Mouse (Mus musculus): ENCODE measurements around the gene Elmo1.
A peak's percentile ranks its signal among the peaks of the same experiment; 100 is the strongest.

The Elmo1 gene

DNA sequence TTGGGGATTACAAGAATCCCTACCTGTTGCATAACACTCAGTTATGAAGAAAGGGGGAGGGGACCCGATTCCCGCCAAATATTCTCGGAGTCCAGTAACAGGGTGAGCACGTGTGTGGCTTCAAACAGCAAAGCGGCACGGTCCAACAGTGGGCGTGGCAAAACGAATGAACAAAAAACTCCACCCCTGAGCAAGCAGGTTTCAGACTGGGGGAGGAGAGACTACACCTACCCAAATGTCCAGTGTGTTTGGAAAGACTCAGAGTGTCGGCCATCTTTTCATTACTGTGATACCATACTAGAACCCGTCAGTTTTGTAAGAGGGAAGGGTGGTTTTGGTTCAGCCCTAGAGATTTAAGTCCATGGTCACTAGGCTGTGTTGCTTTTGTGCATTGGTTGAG, 35.4 kb downstream of the Elmo1 start:
- no peak for DNase-seq

DNA sequence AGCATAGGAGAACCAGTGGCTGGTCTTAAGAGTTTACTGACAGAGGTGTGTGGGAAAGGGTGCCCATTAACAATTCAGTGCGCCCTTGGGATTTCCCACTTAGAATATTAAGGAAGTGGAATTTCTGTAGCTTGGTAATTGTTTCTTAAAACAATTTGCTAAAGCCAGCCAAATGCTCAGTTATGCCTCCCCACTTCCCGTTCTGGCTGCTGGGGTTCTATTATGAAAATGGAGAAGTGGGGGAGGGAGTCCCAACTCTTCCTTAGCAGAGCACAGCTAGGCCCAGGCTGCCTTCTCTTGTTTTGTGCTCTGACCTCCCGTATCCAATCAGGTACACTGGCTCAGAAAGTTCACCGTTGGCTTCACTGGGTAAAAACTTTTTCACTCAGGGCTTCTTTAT, 37.2 kb downstream of the Elmo1 start:
- peak; percentile 20 to 24 for DNase-seq

DNA sequence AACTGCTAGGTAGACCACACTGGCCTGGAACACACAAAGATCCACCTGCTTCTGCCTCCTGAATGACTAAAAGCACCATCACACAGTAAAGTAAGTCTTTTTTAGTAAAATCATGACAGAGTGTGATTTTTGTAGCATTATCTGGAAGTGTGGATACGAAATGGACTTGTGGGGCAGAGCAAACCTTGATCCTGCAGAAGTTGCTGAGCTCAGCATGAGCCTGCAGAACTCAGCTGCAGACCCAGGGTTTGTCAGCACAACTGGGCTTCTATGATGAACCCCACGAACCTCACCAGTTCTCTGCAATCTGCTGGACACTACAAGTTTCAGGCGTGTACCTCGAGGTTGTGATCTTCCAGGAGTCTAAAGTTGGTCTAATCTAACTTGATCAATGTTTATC, 37.7 kb downstream of the Elmo1 start:
- DNase-seq, result no peak

DNA sequence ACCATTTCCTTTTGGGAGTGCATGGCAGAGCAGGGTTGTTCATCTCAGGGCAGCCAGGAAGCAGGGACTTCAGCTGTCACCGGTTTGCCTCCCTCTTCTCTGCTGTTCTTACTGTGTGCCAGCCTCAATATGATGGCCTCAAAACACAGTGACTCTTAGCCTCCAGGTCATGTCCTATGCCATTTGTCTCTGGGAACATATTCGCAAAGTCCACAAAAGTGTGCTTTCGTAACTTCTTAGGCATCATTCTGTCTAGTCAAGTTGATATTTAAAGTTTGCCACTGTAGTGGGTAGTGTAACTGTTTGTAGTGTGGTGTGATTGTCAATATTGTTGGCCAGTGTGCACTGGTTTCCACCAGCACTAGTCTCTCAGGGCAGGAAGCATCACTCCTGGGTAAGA, 40.3 kb downstream of the Elmo1 start:
- DNase-seq, result no peak

DNA sequence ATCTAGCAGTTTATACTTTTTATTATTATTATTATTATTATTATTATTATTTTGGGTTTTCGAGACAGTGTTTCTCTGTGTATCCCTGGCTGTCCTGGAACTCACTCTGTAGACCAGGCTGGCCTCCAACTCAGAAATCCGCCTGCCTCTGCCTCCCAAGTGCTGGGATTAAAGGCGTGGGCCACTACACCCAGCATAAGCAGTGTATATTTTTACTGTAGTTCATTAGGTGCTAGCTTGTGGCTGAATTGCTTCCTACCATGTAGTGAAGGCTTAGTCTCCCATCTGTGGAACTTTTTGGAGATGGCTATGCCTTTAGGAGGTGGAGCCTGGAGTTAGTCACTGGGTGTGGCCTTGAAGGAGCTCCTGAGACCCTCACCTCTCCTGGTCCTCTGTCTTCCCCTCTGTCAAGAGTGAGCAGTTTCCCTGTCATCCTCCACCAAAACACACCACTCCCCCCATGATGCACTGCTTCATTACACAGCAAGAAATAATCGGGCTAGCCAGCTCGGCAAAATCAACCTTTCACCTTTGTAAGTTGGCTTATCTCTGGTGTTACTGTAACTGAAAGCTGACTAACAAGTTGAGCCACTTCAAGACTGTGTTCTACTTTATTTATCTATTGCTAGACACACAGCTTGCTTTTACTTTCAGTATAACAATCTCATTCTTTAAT, 41.1 kb downstream of the Elmo1 start:
- DNase-seq, result no peak

DNA sequence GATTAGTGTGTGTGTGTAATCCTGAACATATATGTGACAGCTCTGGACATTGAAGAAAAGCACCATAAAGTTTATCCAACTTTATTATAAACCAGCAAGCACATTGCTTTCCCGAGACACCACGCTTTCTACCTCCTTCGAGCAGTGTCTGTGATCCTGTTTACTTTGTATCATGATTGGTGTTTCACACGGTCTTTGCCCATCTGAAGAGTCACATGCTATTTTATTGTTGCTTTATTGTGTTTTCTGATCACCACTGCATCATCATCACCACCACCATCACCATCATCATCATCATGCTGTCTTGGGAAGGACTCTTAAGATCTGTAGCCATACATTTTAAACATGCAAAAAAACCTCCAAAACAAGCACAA, 41.6 kb downstream of the Elmo1 start:
- no peak for DNase-seq

DNA sequence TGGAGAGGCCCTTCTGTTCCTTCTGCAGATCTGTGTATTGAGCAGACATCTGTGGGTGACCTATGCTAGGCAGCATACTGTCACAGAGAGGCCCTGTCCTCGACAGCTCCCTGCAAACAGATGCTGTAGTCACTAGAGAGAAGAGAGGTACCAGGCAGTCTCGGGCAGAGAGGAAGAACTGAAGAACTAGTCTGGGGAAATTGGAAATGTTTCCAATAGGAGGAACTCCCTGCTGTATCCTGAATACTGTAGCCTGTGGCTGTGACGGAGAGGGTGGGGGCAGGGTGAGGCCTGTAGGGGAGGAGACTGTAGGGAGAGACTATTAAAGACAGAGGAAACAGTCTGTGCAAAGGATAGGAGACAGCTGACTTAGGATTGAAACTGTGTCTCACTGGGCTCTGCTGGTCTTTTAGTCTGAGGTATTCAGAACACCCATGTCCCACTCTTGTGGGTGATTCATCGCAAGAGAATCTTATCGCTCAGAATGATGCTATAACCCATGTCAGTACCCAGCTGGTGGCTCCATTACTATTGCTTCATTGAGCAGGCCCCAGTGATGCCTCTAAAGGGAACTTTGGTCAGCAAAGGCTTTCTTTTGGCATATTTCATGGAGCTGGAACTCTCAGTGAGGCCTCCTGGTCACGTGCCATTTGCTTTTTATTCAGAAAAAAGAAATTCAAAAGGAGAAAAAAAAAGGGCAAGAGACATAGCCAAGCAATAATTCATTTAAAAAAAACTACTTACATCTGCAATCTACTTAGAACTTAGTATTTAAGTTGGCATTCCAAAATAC, 43.4 kb downstream of the Elmo1 start:
- DNase-seq, result peak in 1 of 2 experiments; percentile 44

DNA sequence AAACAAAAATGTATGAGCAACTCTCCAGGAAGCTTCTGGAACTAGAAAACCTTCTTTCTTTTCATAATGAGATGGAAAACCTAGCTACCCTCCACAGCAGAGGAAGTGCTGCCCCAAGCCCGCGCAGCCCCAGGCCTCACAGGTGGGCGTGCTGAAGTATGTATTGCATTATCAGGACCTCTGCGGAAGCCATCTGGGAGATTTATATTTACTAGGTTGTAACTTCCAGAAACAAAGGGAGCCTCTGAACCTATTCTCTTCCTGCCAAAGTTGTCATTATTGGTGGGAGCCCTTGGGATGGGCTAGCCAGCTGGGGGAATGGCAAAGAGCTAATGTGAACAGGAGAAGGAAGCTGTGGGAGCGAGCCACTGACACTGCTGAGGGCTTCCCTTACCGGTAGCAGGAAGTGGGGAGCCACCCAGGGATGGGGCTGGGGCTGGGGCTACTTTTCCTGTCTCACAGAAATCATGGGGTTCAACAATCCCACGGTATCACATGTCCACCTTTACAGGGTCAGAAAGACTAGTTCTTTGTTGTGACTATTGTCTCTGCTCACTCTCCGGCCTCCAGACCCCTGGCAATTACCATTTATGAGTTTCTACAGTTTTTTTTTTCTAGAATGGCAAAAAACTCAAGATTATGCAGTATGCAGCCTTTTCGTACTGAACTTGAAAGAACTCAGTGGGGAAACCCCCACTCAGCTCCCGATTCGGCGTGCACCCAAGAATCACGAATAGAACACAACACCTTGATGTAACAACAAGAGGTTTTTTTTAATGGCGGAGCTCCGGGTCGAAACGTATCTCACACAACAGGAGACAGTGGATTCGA, 44.2 kb downstream of the Elmo1 start:
- DNase-seq, result no peak

DNA sequence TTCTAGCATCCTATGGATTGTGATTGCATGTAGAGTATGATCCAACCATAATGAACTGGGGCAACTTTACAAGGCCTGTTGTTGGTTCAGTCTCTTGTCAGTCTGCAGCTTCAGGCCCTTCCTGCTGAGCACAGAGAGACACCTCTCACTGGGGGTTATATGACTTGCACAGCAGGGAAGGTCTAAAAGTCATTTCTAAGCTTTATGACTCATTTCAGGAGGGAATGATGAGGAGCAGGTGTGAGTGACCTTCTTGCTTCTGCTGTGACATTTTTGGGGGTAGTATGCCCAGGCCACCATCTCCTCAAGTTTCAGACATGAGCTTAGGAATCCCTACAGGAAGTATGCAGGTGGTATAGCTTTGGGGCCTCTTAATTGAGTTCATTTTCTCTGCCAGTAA, 46.4 kb downstream of the Elmo1 start:
- no peak for DNase-seq

DNA sequence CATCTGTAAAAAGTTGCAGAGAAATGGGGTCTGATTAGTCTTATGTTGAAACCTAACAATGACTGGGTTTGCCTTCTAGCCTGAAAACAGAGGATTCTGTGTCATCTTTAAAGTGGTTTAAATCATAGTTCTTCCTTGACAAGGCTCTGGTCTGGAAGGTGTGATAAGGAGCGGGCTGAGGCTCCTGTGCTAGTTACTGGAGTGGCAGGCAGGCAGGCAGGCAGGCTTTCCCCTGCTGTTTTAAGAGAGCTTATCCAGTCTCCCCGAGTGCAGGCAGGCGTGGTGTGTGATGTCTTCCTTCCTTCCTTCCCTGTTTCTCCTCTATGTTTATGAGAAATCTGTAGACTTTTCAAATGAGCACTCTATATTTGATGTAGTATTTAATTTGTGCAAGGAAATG, 48.1 kb downstream of the Elmo1 start:
- DNase-seq, result no peak

DNA sequence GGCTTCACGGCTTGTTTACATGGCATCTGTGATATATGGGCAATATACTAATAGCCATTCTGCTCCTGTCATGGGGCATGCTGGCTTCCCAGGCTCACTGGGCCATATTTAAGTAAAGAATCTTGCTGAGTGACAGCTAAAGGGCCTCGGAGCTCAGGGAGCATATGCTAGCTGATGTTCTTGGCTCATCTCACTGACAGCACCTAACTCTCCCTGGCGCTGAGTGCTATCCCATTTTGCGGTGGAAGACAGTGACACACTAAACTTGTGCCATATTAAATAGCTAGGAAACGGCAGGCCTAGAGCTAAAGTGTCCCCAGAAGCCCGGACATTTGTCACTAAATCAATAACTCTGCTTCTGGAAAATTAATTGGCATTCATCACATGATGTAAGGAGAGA, 48.7 kb downstream of the Elmo1 start:
- no peak for DNase-seq

DNA sequence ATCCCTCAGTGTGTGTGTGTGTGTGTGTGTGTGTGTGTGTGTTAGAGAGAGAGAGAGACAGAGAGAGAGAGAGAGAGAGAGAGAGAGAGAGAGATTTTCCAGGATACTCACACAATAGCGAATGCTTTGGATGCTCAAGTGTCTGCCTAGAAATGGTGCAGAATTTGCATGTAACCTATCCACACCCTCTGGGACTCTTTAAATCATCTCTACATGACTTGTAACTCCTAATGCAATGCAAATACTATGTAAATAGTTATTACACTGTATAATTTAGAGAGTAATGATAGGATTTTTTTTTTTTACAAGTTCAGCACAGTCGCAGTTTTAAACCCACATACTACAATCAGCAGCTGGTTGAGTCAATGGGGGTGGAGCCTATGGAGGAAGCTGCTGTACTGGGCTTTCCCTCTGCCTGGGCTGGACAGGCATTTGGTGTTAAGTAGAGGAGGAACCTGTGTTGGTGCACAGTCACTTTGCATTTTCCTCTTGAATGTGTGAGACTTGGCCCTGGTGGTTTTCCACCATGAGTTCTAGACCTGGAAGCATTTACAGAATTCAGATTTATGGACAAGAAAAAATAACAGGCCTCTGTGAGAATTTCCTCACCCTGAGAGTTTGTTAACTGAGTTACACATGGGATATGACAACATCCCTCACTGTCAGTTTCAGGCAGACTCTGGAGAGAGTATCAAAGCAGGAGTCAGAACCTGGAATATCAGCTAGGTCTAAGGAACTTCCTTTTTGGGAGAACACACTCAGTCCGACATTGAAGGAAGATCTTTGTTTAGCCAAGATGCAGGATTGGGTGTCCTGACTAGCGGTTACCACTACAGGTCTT, 49.6 kb downstream of the Elmo1 start:
- DNase-seq, result no peak

DNA sequence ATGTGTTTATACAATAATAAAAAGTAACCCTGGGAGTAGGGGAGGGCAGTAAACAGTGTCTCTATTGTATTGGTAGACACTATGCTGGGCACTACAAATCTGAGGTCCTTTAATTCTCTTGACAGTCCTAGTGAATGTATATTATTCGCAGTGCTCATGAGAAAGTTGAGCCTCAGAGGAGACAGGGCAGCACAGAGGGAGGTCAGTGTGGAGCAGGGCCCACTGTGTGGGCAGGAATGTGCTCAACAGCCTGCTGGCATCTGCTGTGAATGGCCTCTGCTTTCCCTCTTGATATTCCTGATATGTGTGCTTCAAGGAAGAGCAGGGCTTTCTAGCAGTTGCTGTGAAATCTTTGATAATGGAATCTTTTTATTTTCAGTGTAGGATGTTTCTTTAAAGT, 52.2 kb downstream of the Elmo1 start:
- no peak for DNase-seq

DNA sequence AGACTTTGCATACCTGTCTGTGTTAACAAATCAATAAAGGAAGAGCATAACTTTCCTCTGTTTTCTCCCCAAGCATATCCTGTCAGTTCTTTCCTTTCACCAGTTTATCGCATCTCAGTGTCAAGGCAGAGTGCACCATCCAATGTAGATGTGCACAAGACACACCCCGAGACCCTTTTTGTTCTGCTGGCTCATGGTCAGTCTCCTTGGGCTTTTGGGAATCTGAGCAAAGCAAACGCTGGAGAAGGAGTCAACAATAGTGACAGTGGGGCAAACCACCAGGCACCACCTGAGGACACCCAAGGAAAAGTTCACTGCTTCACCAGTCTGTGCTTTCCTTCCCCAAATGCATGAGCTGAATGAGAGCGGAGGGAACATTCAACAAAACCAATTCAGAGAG, 56.5 kb downstream of the Elmo1 start:
- no peak for DNase-seq

DNA sequence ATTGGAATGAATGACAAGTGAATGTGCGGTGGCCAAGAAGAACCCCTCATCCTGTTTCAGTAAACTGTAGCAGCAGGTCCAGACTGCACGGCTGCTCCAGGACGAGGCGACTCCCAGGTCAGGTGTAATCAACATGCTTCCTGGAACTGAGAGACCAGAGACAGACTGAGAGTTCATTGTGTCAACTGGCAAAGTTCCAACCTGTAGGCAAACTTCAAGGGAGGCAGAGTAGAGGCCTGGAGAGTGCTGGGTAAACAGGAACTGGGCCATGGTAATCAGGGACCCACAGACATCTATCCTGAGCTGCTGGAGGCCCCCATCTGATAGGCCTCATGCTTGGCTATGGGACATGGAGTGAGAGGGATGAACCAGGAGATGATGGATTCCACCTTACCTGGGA, 57.3 kb downstream of the Elmo1 start:
- DNase-seq, result peak in 1 of 2 experiments; percentile 12

DNA sequence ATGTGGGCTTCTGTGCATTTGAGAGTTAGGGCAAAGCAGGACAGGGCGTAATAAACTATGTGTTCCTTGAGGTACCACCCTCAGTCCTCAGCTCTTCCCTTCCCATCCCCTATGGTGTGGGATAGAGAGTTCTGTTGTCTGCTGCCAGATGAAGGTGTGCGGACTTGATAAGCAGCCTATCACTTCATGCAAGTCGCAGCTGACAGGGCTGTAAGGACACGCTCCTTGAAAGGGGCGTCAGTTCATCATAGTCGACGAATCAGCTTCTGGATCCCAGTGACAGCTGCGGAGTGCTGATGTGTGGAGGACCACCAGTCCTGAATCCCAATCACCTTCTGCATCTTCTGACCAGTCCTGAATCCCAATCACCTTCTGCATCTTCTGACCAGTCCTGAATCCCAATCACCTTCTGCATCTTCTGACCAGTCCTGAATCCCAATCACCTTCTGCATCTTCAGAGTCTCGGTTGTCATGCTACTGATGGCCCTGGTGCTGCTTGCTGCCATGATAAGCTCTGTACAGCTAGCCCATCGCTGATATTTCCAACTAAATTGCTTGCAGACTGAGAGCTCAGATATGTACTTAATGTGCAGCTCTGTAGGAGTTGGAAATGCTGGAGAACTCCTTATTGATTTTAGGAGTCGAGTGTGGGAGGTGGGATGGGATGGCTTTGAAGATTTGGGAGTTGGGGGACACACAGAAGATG, 59.9 kb downstream of the Elmo1 start:
- no peak for DNase-seq

DNA sequence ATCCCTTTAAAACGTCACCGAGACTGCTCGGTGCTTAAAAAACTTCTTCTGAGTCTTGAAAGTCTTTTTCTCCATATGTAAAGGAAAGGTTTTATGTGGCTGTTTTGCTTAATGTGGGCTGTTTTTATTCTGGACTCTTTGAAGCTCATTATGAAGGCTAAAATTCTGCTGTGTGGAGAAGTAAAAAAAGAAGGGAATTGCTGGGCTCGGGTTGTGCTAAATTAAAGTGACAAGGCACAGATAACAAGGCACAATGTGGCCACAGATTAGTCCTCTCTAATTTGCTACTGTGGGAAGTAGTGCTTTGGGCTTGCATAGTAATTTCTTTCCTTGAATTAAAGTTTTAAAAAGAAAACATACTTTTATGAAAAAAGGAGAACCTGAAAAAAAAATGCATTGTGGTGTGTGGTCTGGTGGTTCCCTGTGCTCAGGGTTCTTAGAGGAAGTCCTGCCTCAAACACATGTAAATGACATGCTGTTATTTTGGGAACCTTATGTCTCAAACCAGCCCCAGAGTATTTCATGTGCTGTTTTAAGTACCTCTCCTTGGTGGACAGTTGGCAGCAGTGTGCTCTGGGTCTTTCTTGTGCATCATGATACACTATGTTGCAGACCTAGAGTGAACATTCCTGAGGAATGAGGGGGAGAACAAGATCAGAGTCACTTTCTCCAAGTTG, 61.0 kb downstream of the Elmo1 start:
- DNase-seq, result no peak

DNA sequence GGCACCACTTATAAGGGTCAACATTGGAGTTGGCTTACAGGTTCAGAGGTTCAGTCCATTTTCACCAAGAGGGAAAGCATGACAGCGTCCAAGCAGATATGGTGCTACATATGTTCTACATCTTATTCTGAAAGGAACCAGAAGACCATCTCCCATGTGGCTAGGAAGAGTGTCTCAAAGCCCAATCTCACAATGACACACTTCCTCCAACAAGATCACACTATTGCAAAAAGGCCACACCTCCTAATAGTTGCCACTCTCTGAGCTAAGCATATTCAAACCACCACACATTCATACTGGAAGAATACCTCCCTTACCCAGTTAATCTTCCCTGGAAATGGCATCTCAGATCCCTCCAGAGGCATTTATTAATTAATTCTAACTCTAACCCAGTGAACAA, 66.7 kb downstream of the Elmo1 start:
- no peak for DNase-seq

DNA sequence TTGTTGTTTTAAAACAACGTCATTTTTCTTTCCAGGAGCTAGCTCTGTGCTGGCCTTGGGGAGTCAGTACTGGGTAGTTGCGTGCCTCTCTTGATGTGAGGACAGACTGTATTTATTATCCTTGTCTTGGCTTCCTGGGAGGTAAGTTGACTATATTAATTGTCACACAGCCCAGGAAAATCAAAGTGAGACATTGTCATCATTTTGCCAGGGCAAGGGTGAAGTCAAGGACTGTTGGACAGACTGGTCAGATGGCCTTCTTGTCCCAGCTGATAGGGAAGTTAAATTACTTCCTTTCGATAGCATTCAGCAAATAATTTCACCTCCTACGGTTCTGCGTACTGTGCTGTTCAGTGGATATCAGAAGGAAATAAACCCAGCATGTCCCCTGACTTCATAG, 67.1 kb downstream of the Elmo1 start:
- DNase-seq, result no peak

DNA sequence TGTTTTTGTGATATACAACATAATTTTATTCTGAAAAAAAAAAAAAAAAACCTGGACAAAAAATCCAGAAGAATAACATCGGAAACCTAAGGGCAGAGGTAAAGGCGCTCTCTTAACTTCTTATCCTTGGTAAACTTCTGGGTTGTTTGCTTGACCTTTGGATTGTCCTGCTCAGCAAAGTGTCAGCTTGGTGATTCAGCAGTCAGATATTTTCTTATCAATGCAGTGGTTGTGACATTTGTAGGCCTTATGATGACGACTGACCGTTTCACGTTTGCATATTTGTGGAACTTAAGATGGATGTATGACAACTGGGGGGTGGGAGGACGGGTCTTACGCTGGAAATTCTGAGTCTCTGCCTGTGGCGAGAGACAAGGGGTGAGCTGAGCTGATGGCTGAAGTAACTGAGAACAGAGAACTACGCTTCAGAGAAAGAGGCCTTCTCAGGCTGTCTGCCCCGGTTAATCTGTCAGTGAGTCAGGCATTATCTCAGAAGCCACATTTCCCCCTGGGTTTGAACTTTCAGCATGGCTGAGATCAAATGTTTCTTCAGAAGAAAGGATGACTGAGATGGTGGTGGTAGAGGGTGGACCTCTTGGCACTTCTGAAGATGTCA, 73.1 kb downstream of the Elmo1 start:
- DNase-seq, result no peak

DNA sequence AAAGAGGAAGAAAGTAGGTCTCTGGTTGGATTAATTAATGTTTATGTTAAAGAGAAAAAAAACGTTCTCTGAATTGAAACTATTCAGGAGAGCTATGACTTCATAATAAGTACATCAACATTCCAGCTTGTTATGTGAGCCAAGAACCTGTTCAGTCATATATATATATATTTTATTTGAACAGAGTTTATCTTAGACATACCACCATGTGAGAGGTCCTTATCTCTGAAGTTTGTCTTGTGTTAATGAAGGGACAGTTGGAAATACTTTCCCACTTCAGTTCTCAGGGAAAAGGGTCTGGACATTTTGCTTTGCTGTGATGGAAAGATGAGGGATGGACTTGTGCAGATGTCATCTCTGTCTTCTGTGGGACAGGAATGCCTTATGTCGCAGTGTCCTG, 74.4 kb downstream of the Elmo1 start:
- no peak for DNase-seq

Data from kidney, postnatal 36 days (tissue).